36 mouse cellular contexts compared by ENCODE assay signal in the genomic region with DNA sequence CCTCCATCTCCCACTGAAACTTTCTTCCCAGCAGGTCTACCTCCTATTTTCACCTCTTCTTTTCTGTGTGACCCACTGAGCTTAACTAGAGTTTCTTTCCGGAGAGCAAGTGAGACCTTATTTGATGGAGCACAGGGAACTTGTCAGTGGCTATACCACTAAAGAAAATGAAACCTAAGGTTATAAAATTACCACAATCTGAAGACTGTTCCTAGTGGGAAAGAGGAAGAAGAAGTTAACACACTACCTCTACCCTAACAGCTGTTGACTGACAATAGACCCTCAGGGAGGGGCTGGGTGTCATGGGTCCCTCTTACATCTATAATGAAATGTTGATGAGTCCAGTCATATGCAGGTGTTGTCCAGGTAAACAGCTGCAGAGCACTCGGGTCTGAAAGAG. TPM values are rescaled to one million over a fixed set of nuclear protein-coding genes. Genes with fewer than 3 reads are reported as not detected.
"Had no signal": no experiment of that assay in that cellular context is flagged by ENCODE, and none has a peak within 500 bp of the region (broad histone marks: within the 10 kb centered on the region; RNA-seq: fewer than 3 reads in every experiment).

No protein-coding gene starts in this region.

- H3K27ac ChIP-seq: gastrocnemius, adult 2 months; heart, embryonic 10.5 days; hindbrain, embryonic 12.5 days; hindbrain, embryonic 14.5 days; intestine, embryonic 15.5 days; layer of hippocampus, adult 2 months; left cerebral cortex, adult 2 months; limb, embryonic 10.5 days; limb, embryonic 12.5 days had no signal

- H3K4me2 ChIP-seq: heart, embryonic 12.5 days; hindbrain, embryonic 12.5 days; hindbrain, embryonic 14.5 days; intestine, embryonic 15.5 days; limb, embryonic 12.5 days; liver, embryonic 11.5 days had no signal

- H3K36me3 ChIP-seq: heart, embryonic 10.5 days; heart, embryonic 12.5 days; hindbrain, embryonic 12.5 days; intestine, embryonic 15.5 days; limb, embryonic 10.5 days; limb, embryonic 12.5 days had no signal

- H3K9me3 ChIP-seq: heart, embryonic 10.5 days; hindbrain, embryonic 12.5 days; intestine, embryonic 15.5 days; limb, embryonic 10.5 days; limb, embryonic 12.5 days had no signal

- H3K4me1 ChIP-seq: heart, embryonic 10.5 days; heart, embryonic 12.5 days; hindbrain, embryonic 12.5 days; intestine, embryonic 15.5 days; limb, embryonic 10.5 days; limb, embryonic 12.5 days had no signal

- DNase-seq: gastrocnemius, adult 2 months; gastrocnemius, postnatal 10 days; gastrocnemius, postnatal 25 days; heart, postnatal 10 days; heart, postnatal 4 days; kidney, adult 18-20 months; kidney, adult 8-10 months; kidney, postnatal 10 days; kidney, postnatal 25 days; kidney, postnatal 4 days; liver had no signal

- H3K4me3 ChIP-seq: gastrocnemius, adult 2 months; heart, embryonic 10.5 days; heart, embryonic 12.5 days; hindbrain, embryonic 12.5 days; intestine, embryonic 15.5 days; layer of hippocampus, adult 2 months; left cerebral cortex, adult 2 months; limb, embryonic 10.5 days; limb, embryonic 12.5 days had no signal

- H3K9ac ChIP-seq: heart, embryonic 12.5 days; hindbrain, embryonic 12.5 days; hindbrain, embryonic 14.5 days; intestine, embryonic 15.5 days; limb, embryonic 12.5 days had no signal

- ATAC-seq: hindbrain, embryonic 16.5 days; inflammation-experienced regulatory T-cells, adult 6 months; intestine, embryonic 15.5 days; intestine, postnatal 0 days had no signal

- H3K27me3 ChIP-seq: heart, embryonic 12.5 days; hindbrain, embryonic 12.5 days; intestine, embryonic 15.5 days had no signal

RNA-seq across cellular contexts. Expression of a gene that starts 21.8 kb away (rescaled TPM):
- total RNA-seq: gastrocnemius, postnatal 10 days; heart, postnatal 4 days had no signal
- polyA plus RNA-seq: heart, embryonic 10.5 days; heart, embryonic 14.5 days; hindbrain, embryonic 12.5 days; hindbrain, embryonic 14.5 days; inflammation-experienced regulatory T-cells, adult 6 months; kidney, embryonic 14.5 days; limb, embryonic 10.5 days; limb, embryonic 12.5 days; liver, embryonic 11.5 days had no signal

RNA-seq across cellular contexts. Expression of a gene that starts 23.7 kb away (rescaled TPM):
- total RNA-seq: gastrocnemius, postnatal 10 days; gastrocnemius, postnatal 25 days; gastrocnemius, postnatal 4 days; heart, adult 8-10 months; heart, postnatal 10 days; heart, postnatal 25 days; heart, postnatal 4 days; layer of hippocampus, adult 2 months; layer of hippocampus, postnatal 10 days; layer of hippocampus, postnatal 25 days; left cerebral cortex, adult 2 months; left cerebral cortex, postnatal 14 days; left cerebral cortex, postnatal 36 days had no signal
- polyA plus RNA-seq: heart, embryonic 10.5 days; heart, embryonic 12.5 days; heart, embryonic 14.5 days; heart, embryonic 16.5 days; hindbrain, embryonic 12.5 days; hindbrain, embryonic 14.5 days; hindbrain, embryonic 16.5 days; inflammation-experienced regulatory T-cells, adult 6 months; kidney, embryonic 14.5 days; limb, embryonic 10.5 days; limb, embryonic 12.5 days; limb, embryonic 14.5 days; liver, embryonic 11.5 days had no signal

RNA-seq across cellular contexts. Expression of a gene that starts 30.3 kb away (rescaled TPM):
- total RNA-seq: gastrocnemius, adult 2 months; gastrocnemius, postnatal 10 days; gastrocnemius, postnatal 25 days; gastrocnemius, postnatal 4 days; heart, adult 8-10 months; heart, postnatal 10 days; heart, postnatal 25 days; heart, postnatal 4 days; layer of hippocampus, adult 2 months; layer of hippocampus, postnatal 10 days; layer of hippocampus, postnatal 25 days; left cerebral cortex, adult 2 months; left cerebral cortex, postnatal 14 days; left cerebral cortex, postnatal 36 days had no signal
- polyA plus RNA-seq: heart, embryonic 10.5 days; heart, embryonic 12.5 days; heart, embryonic 14.5 days; heart, embryonic 16.5 days; hindbrain, embryonic 12.5 days; hindbrain, embryonic 14.5 days; inflammation-experienced regulatory T-cells, adult 6 months; intestine, embryonic 15.5 days; intestine, postnatal 0 days; kidney, embryonic 14.5 days; kidney, embryonic 16.5 days; limb, embryonic 10.5 days; limb, embryonic 12.5 days; limb, embryonic 14.5 days; liver, embryonic 11.5 days had no signal
